Mouse (Mus musculus) heart, adult 11 months (tissue): Measurements from ENCODE around the gene Letm1.

Experiments used
- DNase-seq: peaks from one replicate; pipeline ENCODE4 v3.0.0; 2022

The Letm1 gene

GRCm38 (mm10) chr5:33737903-33738321, 44.7 kb downstream of the Letm1 start:
- peak; percentile 93 for DNase-seq

GRCm38 (mm10) chr5:33736230-33736629, 46.4 kb downstream of the Letm1 start:
- DNase-seq = no peak

GRCm38 (mm10) chr5:33735412-33736092, 47.1 kb downstream of the Letm1 start:
- DNase-seq = peak; percentile 88

- peak; percentile 85 for DNase-seq
Observed at GRCm38 (mm10) chr5:33733837-33734236, 48.8 kb downstream of the Letm1 start.

- peak; percentile 83 for DNase-seq
Observed at GRCm38 (mm10) chr5:33731051-33731450, 51.6 kb downstream of the Letm1 start.

GRCm38 (mm10) chr5:33730516-33730915, 52.1 kb downstream of the Letm1 start:
- no peak for DNase-seq

- peak; percentile 88 for DNase-seq
Observed at GRCm38 (mm10) chr5:33728841-33729240, 53.8 kb downstream of the Letm1 start.

GRCm38 (mm10) chr5:33726891-33727290, 55.7 kb downstream of the Letm1 start:
- DNase-seq = no peak

GRCm38 (mm10) chr5:33726081-33726647, 56.5 kb downstream of the Letm1 start:
- peak; percentile 90 for DNase-seq

- peak; percentile 85 for DNase-seq
Observed at GRCm38 (mm10) chr5:33723641-33724465, 58.8 kb downstream of the Letm1 start.

- peak; percentile 89 for DNase-seq
Observed at GRCm38 (mm10) chr5:33723019-33723640, 59.5 kb downstream of the Letm1 start.

- DNase-seq = peak; percentile 84
Observed at GRCm38 (mm10) chr5:33722266-33723018, 60.2 kb downstream of the Letm1 start.

GRCm38 (mm10) chr5:33721541-33722265, 60.9 kb downstream of the Letm1 start, which contains the start of gene Fgfr3:
Fgfr3 (plus strand) TSS chr5:33721674.
- DNase-seq = peak; percentile 98

- peak; percentile 81 for DNase-seq
Observed at GRCm38 (mm10) chr5:33720852-33721490, 61.6 kb downstream of the Letm1 start.

- peak; percentile 89 for DNase-seq
Observed at GRCm38 (mm10) chr5:33718460-33718859, 64.2 kb downstream of the Letm1 start.

- peak; percentile 85 for DNase-seq
Observed at GRCm38 (mm10) chr5:33716467-33716866, 66.2 kb downstream of the Letm1 start.

GRCm38 (mm10) chr5:33715182-33715581, 67.4 kb downstream of the Letm1 start:
- no peak for DNase-seq

- DNase-seq = peak; percentile 84
Observed at GRCm38 (mm10) chr5:33712550-33712949, 70.1 kb downstream of the Letm1 start.

GRCm38 (mm10) chr5:33709037-33709436, 73.6 kb downstream of the Letm1 start:
- DNase-seq = no peak

- no peak for DNase-seq
Observed at GRCm38 (mm10) chr5:33707163-33707562, 75.5 kb downstream of the Letm1 start.

GRCm38 (mm10) chr5:33706350-33706629, 76.3 kb downstream of the Letm1 start:
- DNase-seq = no peak
